Mouse (Mus musculus) lung, postnatal 25 days (tissue): ENCODE measurements at regions not wholly inside any gene's neighbourhood (a gene's known extent, or its start where the extent isn't known, plus 50 kb on each side); places are given as distances from the start of the nearest gene placed in this dataset.
A peak's percentile ranks its signal among the peaks of the same experiment; 100 is the strongest.

Experiments
- DNase-seq: peaks from one replicate; pipeline ENCODE4 v3.0.0; 2022; ENCODE audit warnings: low spot score

DNA sequence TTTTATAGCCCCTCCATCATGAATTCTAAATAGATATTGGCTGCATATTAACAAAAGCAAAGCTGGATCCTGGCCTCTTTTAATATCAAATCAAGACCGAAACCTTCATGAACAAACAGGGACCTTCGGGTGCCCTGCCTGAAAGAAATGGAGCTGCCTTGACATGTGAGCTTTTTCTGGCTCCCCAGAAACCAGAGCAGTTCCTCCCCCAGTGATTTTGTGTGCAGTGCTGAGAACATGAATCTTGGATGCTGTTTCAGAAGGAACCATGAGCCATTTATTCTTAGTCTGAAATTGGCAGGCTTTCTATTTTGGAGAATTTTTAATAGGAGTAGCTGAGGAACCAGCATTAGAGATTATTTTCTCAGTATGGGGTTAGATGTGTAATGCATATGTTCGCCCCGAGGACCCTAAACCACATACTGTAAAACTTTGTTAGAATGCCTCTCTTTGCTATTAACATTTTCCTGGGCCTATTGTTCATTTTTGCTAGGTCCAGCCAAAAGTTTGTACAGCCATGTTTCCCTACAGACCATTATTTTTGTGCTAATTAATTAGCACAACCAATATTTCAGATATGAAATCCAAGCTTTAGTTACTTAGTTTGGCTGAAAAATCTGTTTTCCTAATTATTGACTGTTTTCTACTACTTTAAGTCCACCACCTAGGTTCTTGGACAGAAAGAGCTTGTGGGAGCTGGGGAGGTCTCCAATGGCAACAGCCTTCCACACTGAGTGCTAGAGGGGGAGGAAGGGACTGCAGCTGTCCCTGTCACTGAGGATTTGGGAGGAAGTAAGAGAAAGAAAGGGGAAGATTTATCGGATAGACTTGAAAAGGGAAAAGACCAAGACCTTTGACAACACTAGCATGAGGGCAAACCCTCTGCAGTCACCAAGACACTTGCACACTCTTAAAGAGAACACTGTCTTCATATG is 613.0 kb downstream of the Nfib start:
- DNase-seq: no peak

GRCm38 (mm10) chr4:82089657-82090056 is 615.9 kb downstream of the Nfib start:
- DNase-seq: no peak

GRCm38 (mm10) chr4:82083519-82083918 is 622.0 kb downstream of the Nfib start:
- DNase-seq: no peak

GRCm38 (mm10) chr4:82068050-82068449 is 625.4 kb upstream of the Mpdz start:
- DNase-seq: no peak

- peak; percentile 6 for DNase-seq
These were observed 623.2 kb upstream of the Mpdz start for GRCm38 (mm10) chr4:82065641-82066358.

GRCm38 (mm10) chr4:82062726-82063125 is 620.1 kb upstream of the Mpdz start:
- no peak for DNase-seq

DNA sequence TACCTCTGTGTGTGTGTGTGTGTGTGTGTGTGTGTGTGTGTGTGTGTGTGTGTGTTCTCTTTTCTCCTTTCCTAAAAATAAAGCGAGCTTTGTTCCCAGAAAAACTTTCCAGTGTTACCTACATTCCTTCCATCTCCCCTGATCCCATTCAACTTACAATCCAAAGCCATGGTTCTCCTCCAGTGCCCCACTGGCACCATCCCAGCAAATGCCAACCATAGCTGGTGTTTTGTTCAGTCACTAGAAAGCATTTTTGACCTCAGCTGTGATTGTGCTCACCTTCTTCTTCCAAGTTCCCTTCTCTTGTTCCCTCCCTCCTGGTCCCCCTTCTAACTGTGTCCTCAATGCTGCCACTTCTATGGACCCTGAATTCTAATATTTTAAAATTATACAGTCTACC is 614.1 kb upstream of the Mpdz start:
- DNase-seq: no peak

DNA sequence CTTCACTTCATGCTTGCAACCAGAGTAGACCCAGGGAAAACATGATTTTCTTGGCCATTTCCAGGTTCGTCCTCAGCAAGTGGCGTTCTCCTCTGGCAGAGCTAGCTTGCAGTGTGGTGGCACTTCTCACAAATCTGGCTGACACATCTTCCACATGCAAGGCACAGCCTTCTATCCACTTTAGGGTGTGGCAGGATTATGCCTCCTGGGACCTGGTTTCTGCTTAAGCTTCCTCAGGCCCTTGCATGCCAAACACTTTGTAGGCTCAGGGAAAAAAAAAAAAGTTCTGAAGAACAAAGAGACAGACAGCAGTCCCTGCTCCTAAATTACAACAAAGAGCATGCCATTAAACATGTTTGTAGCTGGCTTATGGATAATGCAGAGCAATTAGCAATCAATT is 605.6 kb upstream of the Mpdz start:
- no peak for DNase-seq

DNA sequence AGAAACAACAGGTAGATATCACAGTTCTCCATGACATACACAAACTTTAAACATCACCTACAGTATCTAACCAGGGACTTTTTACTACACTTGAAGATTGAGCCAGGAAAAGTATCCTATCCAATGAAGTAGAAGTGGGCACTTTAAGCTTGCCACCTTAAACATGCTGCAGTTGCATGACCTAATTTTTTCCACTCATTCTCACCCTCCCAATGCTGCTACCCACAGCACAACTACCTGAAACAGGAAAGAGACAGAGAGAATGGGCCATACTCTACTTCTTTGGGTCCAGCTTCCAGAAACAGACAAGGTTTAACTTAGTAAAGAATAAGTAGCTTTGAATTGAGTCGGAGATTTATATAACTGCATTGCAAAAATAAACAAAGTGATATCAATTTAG is 594.9 kb upstream of the Mpdz start:
- DNase-seq: no peak

DNA sequence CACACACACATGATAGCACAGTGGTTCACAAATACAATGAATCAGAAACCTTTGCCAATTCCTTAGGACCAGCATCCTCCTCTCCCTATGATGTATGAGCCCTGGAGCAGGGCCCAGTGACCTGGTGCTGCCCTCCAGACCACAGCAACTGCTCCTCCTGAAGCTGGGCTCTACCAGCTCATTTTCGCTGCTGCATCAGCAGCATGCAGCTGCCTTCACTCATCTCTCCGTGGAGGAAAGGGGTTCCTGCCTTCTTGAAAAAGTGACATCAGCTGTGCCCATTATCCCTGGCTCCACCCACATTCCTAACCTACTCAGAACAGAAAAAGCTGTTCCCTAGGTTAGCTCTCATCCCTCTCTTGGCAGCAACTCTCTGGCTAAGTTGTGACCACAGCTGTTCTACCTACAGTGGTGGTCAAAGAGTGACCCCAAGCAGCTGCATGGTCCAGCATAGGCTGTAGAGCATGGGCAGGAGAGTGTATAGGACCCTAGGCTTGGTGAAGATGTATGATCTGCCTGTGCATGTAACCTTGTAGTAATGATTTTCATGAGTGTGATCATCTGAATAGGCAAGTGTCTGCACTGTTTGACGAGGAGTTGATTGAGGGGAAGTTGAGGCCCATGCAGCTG is 592.6 kb upstream of the Mpdz start:
- DNase-seq: no peak

- DNase-seq: no peak
These were observed 586.6 kb upstream of the Mpdz start for GRCm38 (mm10) chr4:82029237-82029636.

- DNase-seq: no peak
These were observed 584.8 kb upstream of the Mpdz start for GRCm38 (mm10) chr4:82027447-82027881.

DNA sequence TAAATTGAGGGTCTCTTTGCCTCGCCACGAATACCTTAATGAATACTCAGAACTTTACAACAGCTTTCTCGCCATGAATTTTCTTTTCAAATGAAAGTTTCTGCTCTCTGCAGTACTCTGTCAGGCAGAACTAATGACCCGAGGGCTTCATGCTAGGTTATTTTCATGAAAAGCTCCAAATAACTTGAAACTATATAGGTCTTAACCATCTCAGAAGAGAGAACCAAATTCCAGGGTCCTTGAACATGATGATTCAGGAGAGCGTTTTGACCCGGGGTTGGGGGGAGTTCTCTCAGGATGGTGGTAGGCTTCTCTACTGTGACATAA is 558.8 kb upstream of the Mpdz start:
- no peak for DNase-seq

GRCm38 (mm10) chr4:82000590-82001405 is 558.2 kb upstream of the Mpdz start:
- DNase-seq: no peak

GRCm38 (mm10) chr4:81999654-82000314 is 557.2 kb upstream of the Mpdz start:
- DNase-seq: peak; percentile 19

DNA sequence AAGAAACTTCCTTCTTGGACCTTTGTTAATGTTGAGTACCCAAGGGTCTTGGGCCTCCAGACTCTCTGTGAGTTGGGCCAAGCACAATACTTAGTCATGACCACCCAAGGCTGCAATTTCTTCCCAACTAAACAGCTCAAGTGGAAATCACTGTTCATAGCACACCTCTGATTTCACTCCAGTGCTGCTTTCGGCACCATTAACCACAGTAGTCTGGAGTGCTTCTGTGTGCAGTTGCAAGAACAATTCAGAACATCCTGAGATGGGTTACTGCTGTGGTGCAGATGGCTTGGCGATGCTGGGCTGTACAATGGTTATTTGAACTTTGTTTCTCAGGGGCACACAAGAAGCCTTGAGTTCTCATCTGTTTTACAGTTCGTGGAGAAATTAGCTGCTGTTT is 556.5 kb upstream of the Mpdz start:
- no peak for DNase-seq

DNA sequence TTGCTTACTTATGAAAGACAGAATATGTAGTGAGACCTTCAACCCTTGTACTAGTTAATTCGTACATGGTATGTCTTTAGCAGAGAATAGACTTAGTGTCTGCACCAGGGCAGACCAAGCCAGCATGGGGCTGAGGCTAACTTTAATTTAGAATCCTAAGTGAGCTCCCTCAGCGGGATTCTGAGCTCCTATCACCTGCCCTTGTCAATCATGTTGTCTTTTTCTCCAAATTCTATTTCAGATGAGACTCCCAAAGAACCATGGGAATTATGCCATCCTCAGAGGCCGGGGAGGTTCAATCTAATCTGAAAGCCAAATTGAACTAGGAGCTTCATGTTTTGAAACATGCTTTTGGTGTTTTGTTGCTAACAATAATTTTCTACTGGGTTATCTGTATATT is 553.8 kb upstream of the Mpdz start:
- DNase-seq: no peak

DNA sequence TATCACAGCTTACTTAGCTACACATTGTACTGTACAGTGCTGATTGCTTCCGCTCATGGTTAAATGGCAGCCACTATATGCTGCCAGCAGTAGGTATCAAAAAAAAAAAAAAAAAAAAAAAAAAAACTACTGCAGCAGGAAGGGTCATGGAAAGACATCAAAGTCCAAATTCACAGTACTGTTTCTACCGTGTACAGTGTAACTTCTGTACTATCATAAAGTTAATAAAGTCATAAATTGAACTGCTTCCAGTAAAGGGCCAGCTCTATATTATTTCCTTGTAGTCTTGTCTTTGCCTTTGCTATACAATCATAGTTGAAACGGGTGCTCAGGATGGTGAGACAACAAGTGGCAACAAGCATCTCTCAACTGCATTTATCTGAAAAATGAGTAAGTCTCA is 552.6 kb upstream of the Mpdz start:
- DNase-seq: no peak

DNA sequence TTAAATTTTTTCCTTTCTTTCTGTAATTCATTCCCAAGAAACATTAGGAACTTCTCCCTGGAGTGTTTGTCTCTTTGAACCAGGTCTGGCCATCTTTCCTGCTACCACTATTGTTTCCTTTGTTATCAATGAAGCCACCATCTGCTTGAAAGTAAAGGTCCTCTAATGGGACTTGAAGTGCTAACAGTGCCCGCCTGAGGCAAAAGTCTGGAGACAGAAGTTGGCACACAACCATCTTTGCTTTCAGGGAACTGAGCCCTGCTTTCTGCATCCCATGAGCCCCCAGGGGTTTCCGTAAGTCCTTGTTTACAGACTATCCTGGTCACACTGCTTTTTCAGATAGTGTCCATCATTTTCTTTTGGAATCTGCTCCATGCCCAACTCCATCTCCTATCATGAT is 546.2 kb upstream of the Mpdz start:
- no peak for DNase-seq

DNA sequence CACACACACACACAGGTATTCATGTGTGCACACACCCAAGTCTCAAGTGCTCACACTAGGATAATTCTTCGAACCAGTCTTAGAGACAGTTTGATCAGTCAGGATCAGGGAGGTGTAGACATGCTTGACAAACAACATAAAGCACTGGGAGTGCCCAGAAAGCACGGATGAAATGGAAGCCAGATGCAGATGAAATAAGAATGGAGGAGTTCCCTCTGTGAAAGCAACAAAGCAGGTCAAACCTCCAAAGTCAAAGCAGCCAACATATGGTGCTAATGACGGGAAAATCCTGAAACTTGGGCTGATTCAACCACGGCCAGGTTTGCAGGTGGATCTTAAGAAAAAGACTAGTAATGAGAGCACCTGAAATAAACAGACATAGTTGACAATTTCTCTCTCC is 544.0 kb upstream of the Mpdz start:
- DNase-seq: no peak

GRCm38 (mm10) chr4:81981811-81982210 is 539.2 kb upstream of the Mpdz start:
- no peak for DNase-seq

DNA sequence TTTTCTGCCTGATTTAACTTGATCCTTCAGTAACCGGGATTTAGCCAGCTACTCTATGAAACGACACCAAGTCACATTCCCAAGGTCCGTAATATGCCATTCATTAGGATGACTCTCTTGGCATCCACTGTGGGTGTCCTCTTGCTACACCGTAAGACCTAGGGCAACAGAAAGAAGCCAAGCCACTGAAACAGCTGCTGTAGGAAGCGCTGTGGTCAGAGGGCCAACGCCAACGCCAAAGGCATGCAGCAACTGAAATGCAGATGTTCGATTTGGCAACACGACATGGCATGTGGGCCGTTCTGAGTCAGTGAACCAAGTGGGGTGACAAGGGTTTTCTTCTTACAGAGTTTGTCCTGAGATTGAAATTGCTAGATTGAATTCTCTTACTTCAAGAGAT is 527.9 kb upstream of the Mpdz start:
- DNase-seq: no peak
